In genomic region chr16:4371039-4371438, GRCm38 (mm10) we compare ENCODE assay signal across 31 mouse cellular contexts. TPM values are rescaled to one million over a fixed set of nuclear protein-coding genes. Genes with fewer than 3 reads are reported as not detected.
DNase-seq lines count a peak whose midpoint lies in the region; ATAC-seq and TF ChIP-seq lines count a peak whose summit lies in the region.
"Had no signal": no experiment of that assay in that cellular context is flagged by ENCODE, and none has a peak within 500 bp of the region (broad histone marks: within the 10 kb centered on the region; RNA-seq: fewer than 3 reads in every experiment).

No protein-coding gene starts in this region.

- ATAC-seq in intestine, embryonic 15.5 days: peak; percentile 24; the same call in 1 of the 2 replicates
- ATAC-seq in intestine, postnatal 0 days: no peak
- no peak for ATAC-seq in neural tube, embryonic 15.5 days (ENCODE audit: low FRiP score)
- no peak for ATAC-seq in hindbrain, postnatal 0 days
- ATAC-seq in CD4-positive, CD25-positive, alpha-beta regulatory T cell, adult 4 months: no peak
- ATAC-seq: forebrain, postnatal 0 days; midbrain, embryonic 16.5 days had no signal

- H3K4me3 ChIP-seq in intestine, embryonic 15.5 days (replicated peaks): no peak overlapping the region
- H3K4me3 ChIP-seq in intestine, postnatal 0 days (ENCODE audit: low read depth, low read length): no peak overlapping the region
- no peak overlapping the region for H3K4me3 ChIP-seq in MEL (ENCODE audit: control insufficient read depth in 1 of 2, insufficient read depth in 1 of 2, low read depth in 2 of 2, low read length in 2 of 2)
- H3K4me3 ChIP-seq in macrophage (ENCODE audit: inconsistent target): no peak overlapping the region
- no peak overlapping the region for H3K4me3 ChIP-seq in neural tube, embryonic 15.5 days (replicated peaks)
- H3K4me3 ChIP-seq in hindbrain, postnatal 0 days (ENCODE audit: low read length): no peak overlapping the region
- H3K4me3 ChIP-seq: embryonic facial prominence, embryonic 10.5 days; embryonic facial prominence, embryonic 15.5 days; forebrain, embryonic 12.5 days; hindbrain, embryonic 13.5 days; liver, embryonic 15.5 days; lung, embryonic 15.5 days; midbrain, embryonic 10.5 days had no signal

- H3K9ac ChIP-seq in intestine, embryonic 15.5 days: no peak overlapping the region
- H3K9ac ChIP-seq in intestine, postnatal 0 days (ENCODE audit: low read depth, low read length): no peak overlapping the region
- no peak overlapping the region for H3K9ac ChIP-seq in MEL (ENCODE audit: control insufficient read depth, low read depth, low read length, poor library complexity, severe bottlenecking)
- H3K9ac ChIP-seq in neural tube, embryonic 15.5 days (replicated peaks): no peak overlapping the region
- H3K9ac ChIP-seq in hindbrain, postnatal 0 days (replicated peaks; ENCODE audit: low read length): no peak overlapping the region
- H3K9ac ChIP-seq: embryonic facial prominence, embryonic 15.5 days; forebrain, embryonic 12.5 days; forebrain, postnatal 0 days; hindbrain, embryonic 13.5 days; liver, embryonic 15.5 days; lung, embryonic 15.5 days had no signal

- H3K27ac ChIP-seq in intestine, embryonic 15.5 days: no peak overlapping the region
- no peak overlapping the region for H3K27ac ChIP-seq in intestine, postnatal 0 days (ENCODE audit: low read depth, low read length)
- H3K27ac ChIP-seq in MEL (ENCODE audit: control insufficient read depth, low read depth, low read length): peak overlapping the region; percentile 49; the same call in 1 of the 2 replicates
- peak overlapping the region; percentile 69 for H3K27ac ChIP-seq in macrophage
- no peak overlapping the region for H3K27ac ChIP-seq in neural tube, embryonic 15.5 days (replicated peaks)
- no peak overlapping the region for H3K27ac ChIP-seq in hindbrain, postnatal 0 days
- H3K27ac ChIP-seq: embryonic facial prominence, embryonic 10.5 days; forebrain, embryonic 12.5 days; hindbrain, embryonic 13.5 days; liver, embryonic 15.5 days; lung, embryonic 15.5 days; midbrain, embryonic 10.5 days had no signal

- no peaks in the 10 kb centered on the region for H3K36me3 ChIP-seq in intestine, embryonic 15.5 days
- no peaks in the 10 kb centered on the region for H3K36me3 ChIP-seq in intestine, postnatal 0 days (ENCODE audit: control insufficient read depth, insufficient read depth)
- H3K36me3 ChIP-seq in MEL (ENCODE audit: control insufficient read depth in 1 of 2, insufficient read depth in 2 of 2, low read length in 2 of 2) (peaks cover 0 to 27% of the 10 kb centered on the region in 2 experiments; a peak in 2 of 4 replicates), macrophage (ENCODE audit: inconsistent target) (no peaks in the 10 kb centered on the region)
- H3K36me3 ChIP-seq in neural tube, embryonic 15.5 days: no peaks in the 10 kb centered on the region
- no peaks in the 10 kb centered on the region for H3K36me3 ChIP-seq in hindbrain, postnatal 0 days (ENCODE audit: insufficient read depth, low read length)
- H3K36me3 ChIP-seq: embryonic facial prominence, embryonic 10.5 days; embryonic facial prominence, embryonic 15.5 days; forebrain, embryonic 12.5 days; hindbrain, embryonic 13.5 days; liver, embryonic 15.5 days; lung, embryonic 15.5 days; midbrain, embryonic 10.5 days had no signal

- 0 out of 2 replicates have a peak, but pooled peaks cover 4% of the 10 kb centered on the region for H3K4me1 ChIP-seq in intestine, embryonic 15.5 days (replicated peaks)
- H3K4me1 ChIP-seq in intestine, postnatal 0 days (replicated peaks; ENCODE audit: control insufficient read depth, insufficient read depth, low read length): peaks cover 8% of the 10 kb centered on the region; the same call in 1 of the 2 replicates
- H3K4me1 ChIP-seq in MEL (ENCODE audit: control insufficient read depth in 1 of 2, insufficient read depth in 2 of 2, low read length in 2 of 2): peaks cover 19 to 28% of the 10 kb centered on the region in 2 experiments
- H3K4me1 ChIP-seq in neural tube, embryonic 15.5 days: peaks cover 7% of the 10 kb centered on the region; the same call in 1 of the 2 replicates
- 0 out of 2 replicates have a peak, but pooled peaks cover 10% of the 10 kb centered on the region for H3K4me1 ChIP-seq in hindbrain, postnatal 0 days (ENCODE audit: insufficient read depth, low read length)
- H3K4me1 ChIP-seq: forebrain, embryonic 12.5 days; lung, embryonic 15.5 days; midbrain, embryonic 10.5 days had no signal

- H3K9me3 ChIP-seq in intestine, embryonic 15.5 days: no peaks in the 10 kb centered on the region
- H3K9me3 ChIP-seq in intestine, postnatal 0 days (ENCODE audit: control insufficient read depth): no peaks in the 10 kb centered on the region
- no peaks in the 10 kb centered on the region for H3K9me3 ChIP-seq in MEL (replicated peaks; ENCODE audit: insufficient read depth, low read length)
- no peaks in the 10 kb centered on the region for H3K9me3 ChIP-seq in neural tube, embryonic 15.5 days (replicated peaks)
- no peaks in the 10 kb centered on the region for H3K9me3 ChIP-seq in hindbrain, postnatal 0 days (ENCODE audit: low read length)
- H3K9me3 ChIP-seq: embryonic facial prominence, embryonic 10.5 days; embryonic facial prominence, embryonic 15.5 days; forebrain, embryonic 12.5 days; hindbrain, embryonic 13.5 days; liver, embryonic 15.5 days; lung, embryonic 15.5 days; midbrain, embryonic 10.5 days had no signal

- TF ChIP-seq RAD21 in MEL (IDR thresholded peaks at IDR 0.05; ENCODE audit: low read depth, low read length): no peak

- H3K27me3 ChIP-seq in intestine, embryonic 15.5 days (replicated peaks): no peaks in the 10 kb centered on the region
- no peaks in the 10 kb centered on the region for H3K27me3 ChIP-seq in intestine, postnatal 0 days (replicated peaks; ENCODE audit: control insufficient read depth, insufficient read depth, low read length)
- H3K27me3 ChIP-seq in MEL (ENCODE audit: control insufficient read depth in 1 of 2, insufficient read depth in 2 of 2, low read length in 2 of 2): no peaks in the 10 kb centered on the region
- H3K27me3 ChIP-seq in neural tube, embryonic 15.5 days (replicated peaks): no peaks in the 10 kb centered on the region
- no peaks in the 10 kb centered on the region for H3K27me3 ChIP-seq in hindbrain, postnatal 0 days (ENCODE audit: insufficient read depth, low read length)
- H3K27me3 ChIP-seq: CH12.LX; embryonic facial prominence, embryonic 15.5 days; forebrain, embryonic 12.5 days; hindbrain, embryonic 13.5 days; liver, embryonic 15.5 days; lung, embryonic 15.5 days had no signal

- no peak for TF ChIP-seq EP300 in MEL (IDR thresholded peaks at IDR 0.05; ENCODE audit: low read depth in 1 of 2, low read length in 2 of 2)

- no peak for TF ChIP-seq CTCF in intestine, postnatal 0 days (IDR thresholded peaks at IDR 0.05; ENCODE audit: low read depth)
- no peak for TF ChIP-seq CTCF in MEL (IDR thresholded peaks at IDR 0.05 in 2 of 3, conservative IDR thresholded peaks at IDR 0.05 in 1 of 3; ENCODE audit: control insufficient read depth in 1 of 3, insufficient read depth in 1 of 3, low read depth in 2 of 3, low read length in 3 of 3, poor library complexity in 1 of 3, severe bottlenecking in 1 of 3)
- TF ChIP-seq CTCF in hindbrain, postnatal 0 days (IDR thresholded peaks at IDR 0.05; ENCODE audit: low read depth): no peak

- no peak for TF ChIP-seq POLR2A in MEL (IDR thresholded peaks at IDR 0.05; ENCODE audit: control insufficient read depth in 1 of 2, insufficient read depth in 1 of 2, low read depth in 1 of 2, low read length in 2 of 2, poor library complexity in 1 of 2)

- H3K79me2 ChIP-seq in MEL (ENCODE audit: control insufficient read depth, insufficient read depth, low read length, poor library complexity) (no peaks in the 10 kb centered on the region), macrophage (ENCODE audit: inconsistent target) (peaks cover 48% of the 10 kb centered on the region)

- no peak overlapping the region for H3K4me2 ChIP-seq in intestine, embryonic 15.5 days (replicated peaks)
- H3K4me2 ChIP-seq in intestine, postnatal 0 days (replicated peaks; ENCODE audit: low read depth): no peak overlapping the region
- H3K4me2 ChIP-seq in neural tube, embryonic 15.5 days: no peak overlapping the region
- no peak overlapping the region for H3K4me2 ChIP-seq in hindbrain, postnatal 0 days (ENCODE audit: low read depth, low read length)
- H3K4me2 ChIP-seq: embryonic facial prominence, embryonic 15.5 days; forebrain, embryonic 12.5 days; hindbrain, embryonic 13.5 days; liver, embryonic 15.5 days; lung, embryonic 15.5 days had no signal

- DNase-seq in MEL (ENCODE audit: low read depth, low spot score) (peak; percentile 57), MEL-GATA-1-ER (ENCODE audit: extremely low read depth, low read depth) (peak; percentile 23)
- no peak for DNase-seq in hindbrain, postnatal 0 days (ENCODE audit: low spot score)
- DNase-seq: adrenal gland, postnatal 25 days; B cell, adult 2 months; cerebellum, adult 8-10 months; cerebellum, postnatal 25 days; forebrain, postnatal 0 days; gastrocnemius, postnatal 25 days; kidney, adult 2 months; kidney, postnatal 36 days; layer of hippocampus, postnatal 36 days; left cerebral cortex, postnatal 4 days; lung, postnatal 36 days; right cerebral cortex, adult 18-20 months; right cerebral cortex, postnatal 4 days; thymus, adult 2 months had no signal

- WGBS in intestine, embryonic 15.5 days: 63% methylated on average over 2 of the region's 2 CpGs
- WGBS in intestine, postnatal 0 days: 37% methylated on average over 2 of the region's 2 CpGs
- WGBS in macrophage (ENCODE audit: missing documents): 17% methylated on average over 2 of the region's 2 CpGs
- WGBS in neural tube, embryonic 15.5 days: 88% methylated on average over 2 of the region's 2 CpGs
- 87% methylated on average over 2 of the region's 2 CpGs for WGBS in hindbrain, postnatal 0 days

TF ChIP-seq in MEL, 35 proteins besides CTCF, POLR2A, EP300 and RAD21 (continues in another document):
- TF ChIP-seq ZNF384 (IDR thresholded peaks at IDR 0.05; ENCODE audit: low read depth, low read length): no peak

RNA-seq across cellular contexts. Expression of gene Adcy9, which starts 49.3 kb away (rescaled TPM):
- polyA plus RNA-seq in intestine, embryonic 15.5 days (2015; fragmentation: Nextera tagmentation; extraction: Ambion mirVana): 1.5 and 1.7 TPM in 2 replicates
- polyA plus RNA-seq in intestine, postnatal 0 days (2015; fragmentation: Nextera tagmentation; extraction: Ambion mirVana): 1.5 and 2.1 TPM in 2 replicates
- total RNA-seq in MEL (2012; rRNA removed): 3.0 and 4.3 TPM in 2 replicates
- 1 to 10 TPM in 1 of 2 experiments, not detected in 1; 3.0 TPM for polyA plus RNA-seq in MEL (2012; ENCODE audit: insufficient read depth in 1 of 2, insufficient read length in 2 of 2, low read depth in 1 of 2, low replicate concordance in 2 of 2, missing spikeins in 1 of 2)
- total RNA-seq in macrophage (2018; cell fraction: chromatin; rRNA removed): 10 to 100 TPM in 22 of 26 experiments, 1 to 10 TPM in 4; 6.6 to 88.2 (median 34.3) TPM
- total RNA-seq in macrophage (2018; cell fraction: cytosol; rRNA removed): 10 to 100 TPM in 14 of 26 experiments, 1 to 10 TPM in 12; 4.7 to 24.2 (median 11.1) TPM
- total RNA-seq in macrophage (2018; cell fraction: nucleus; rRNA removed): 10 to 100 TPM in 25 of 26 experiments, 1 to 10 TPM in 1; 9.3 to 63.6 (median 20.5) TPM
- polyA plus RNA-seq in macrophage (2018): 10.4 to 11.9 TPM (median 11.0 TPM) in 3 replicates
- polyA plus RNA-seq in neural tube, embryonic 15.5 days (2015; fragmentation: Nextera tagmentation; extraction: Ambion mirVana): 4.0 and 5.0 TPM in 2 replicates
- 27.7 and 31.6 TPM in 2 replicates for total RNA-seq in hindbrain, postnatal 0 days (2014; rRNA removed)
- polyA plus RNA-seq in hindbrain, postnatal 0 days (2015; fragmentation: Nextera tagmentation; extraction: Ambion mirVana): 4.0 and 4.3 TPM in 2 replicates
- polyA plus RNA-seq in CD4-positive, CD25-positive, alpha-beta regulatory T cell, adult 4 months (2017; shearing (Covaris generic)): under 1 TPM; 0.52 to 0.70 TPM

Comparison
In these comparisons a context has a peak if more than half of its experiments do, and no peak if none do; other contexts are left out.
1. H3K27ac ChIP-seq: peak in MEL (single experiment) and macrophage (single experiment); none in intestine, embryonic 15.5 days (single experiment), intestine, postnatal 0 days (single experiment), neural tube, embryonic 15.5 days (single experiment) and hindbrain, postnatal 0 days (single experiment).